Mouse (Mus musculus): Measurements from ENCODE around the gene Psg19.
"Not testable (repeated sequence)": the region's sequence is repeated elsewhere in the genome, so short reads cannot be mapped to it uniquely, and the experiment has no call there.

GRCm38 (mm10) chr7:18760152-18760551 lies 38.2 kb downstream of the Psg19 start:
- TF ChIP-seq CTCF (IDR thresholded peaks at IDR 0.05; ENCODE audit: low read depth, low read length); POLR2A (IDR thresholded peaks at IDR 0.05; ENCODE audit: extremely low read depth, insufficient read depth, low read length): not testable (repeated sequence)
